Mouse (Mus musculus): ENCODE results near the gene Lhb. TPM values are rescaled to one million over a fixed set of nuclear protein-coding genes. Genes with fewer than 3 reads are reported as not detected.

Gene Lhb
- total RNA-seq, 1 experiment = not detected

DNA sequence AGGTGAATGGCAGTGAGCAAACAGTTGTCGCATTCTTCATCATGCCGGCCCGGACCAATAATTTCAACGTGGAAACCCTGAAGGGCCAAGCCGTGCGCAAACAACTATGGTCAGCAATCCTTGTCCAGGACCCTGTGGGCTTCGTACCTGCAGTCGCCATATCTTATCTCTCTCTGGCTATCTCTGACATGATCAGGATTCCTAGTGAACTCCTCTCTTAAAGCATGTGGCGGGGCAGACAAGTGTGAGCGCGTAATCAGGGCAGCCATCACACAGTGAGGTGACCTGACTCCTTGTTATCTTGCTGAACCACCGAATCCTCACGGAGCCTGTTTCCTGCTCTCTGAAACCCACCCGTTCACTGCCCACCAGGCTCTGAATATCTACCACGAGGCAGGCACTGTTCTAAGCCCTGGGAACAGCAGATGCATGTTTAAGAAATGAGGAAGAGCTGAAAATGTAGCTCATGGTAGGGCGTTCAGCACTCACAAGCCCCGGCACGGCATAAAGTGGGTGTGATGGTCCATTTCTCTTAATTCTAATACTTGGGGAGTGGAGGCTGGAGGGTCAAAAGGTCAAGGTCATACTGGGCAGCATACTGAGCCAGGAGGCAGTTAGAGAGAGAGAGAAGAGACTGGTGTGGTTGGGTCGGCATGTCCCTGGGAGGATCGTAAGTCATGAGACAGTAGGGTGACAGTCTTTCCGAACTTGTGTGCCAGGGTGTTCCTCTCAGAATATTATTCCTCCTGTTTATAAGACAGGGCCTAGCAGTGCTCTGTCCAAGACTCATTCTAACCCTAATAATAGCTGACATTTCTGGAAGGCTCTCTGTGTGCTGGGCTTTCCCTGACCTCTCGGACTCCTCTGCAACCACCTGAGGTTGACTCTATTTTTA lies 23.2 kb downstream of the Lhb start:
- Histone ChIP-seq H3K27ac (ENCODE audit: insufficient read depth, low read depth, low read length, poor library complexity, severe bottlenecking) (no peak overlapping the region), H3K4me3 (ENCODE audit: insufficient read depth in 1 of 2, low read depth in 1 of 2, low read length in 2 of 2, poor library complexity in 1 of 2, severe bottlenecking in 1 of 2) (no peak overlapping the region), H3K36me3 (ENCODE audit: control insufficient read depth, insufficient read depth, low read length, poor library complexity, severe bottlenecking) (peaks cover 6% of the 10 kb centered on the region; the same call in 1 of the 2 replicates), H3K9me3 (ENCODE audit: control insufficient read depth, insufficient read depth, low read depth, low read length) (no peaks in the 10 kb centered on the region), H3K4me1 (ENCODE audit: control insufficient read depth in 2 of 2, insufficient read depth in 2 of 2, low read length in 2 of 2, poor library complexity in 1 of 2) (peaks cover 5 to 15% of the 10 kb centered on the region in 2 experiments; a peak in 3 of 4 replicates), H3K9ac (ENCODE audit: insufficient read depth, low read depth, low read length, poor library complexity, severe bottlenecking) (peak overlapping the region; percentile 4; the same call in 1 of the 2 replicates)
- TF ChIP-seq ZC3H11A (IDR thresholded peaks at IDR 0.05; ENCODE audit: borderline replicate concordance, low read depth, low read length) (no peak), MAFK (IDR thresholded peaks at IDR 0.05; ENCODE audit: insufficient read depth, low read depth, low read length) (no peak), HCFC1 (IDR thresholded peaks at IDR 0.05; ENCODE audit: borderline replicate concordance, insufficient read depth, low read length) (no peak), ZNF384 (IDR thresholded peaks at IDR 0.05; ENCODE audit: low read depth, low read length) (no peak), CHD2 (IDR thresholded peaks at IDR 0.05; ENCODE audit: low read depth, low read length) (no peak)
- DNase-seq (ENCODE audit: low read depth, low spot score) = no peak
- in situ Hi-C loops (cut with MboI; ENCODE audit: low sequenced_read_pairs in 2 of 2, unreplicated experiment in 2 of 2) = no loop called here

DNA sequence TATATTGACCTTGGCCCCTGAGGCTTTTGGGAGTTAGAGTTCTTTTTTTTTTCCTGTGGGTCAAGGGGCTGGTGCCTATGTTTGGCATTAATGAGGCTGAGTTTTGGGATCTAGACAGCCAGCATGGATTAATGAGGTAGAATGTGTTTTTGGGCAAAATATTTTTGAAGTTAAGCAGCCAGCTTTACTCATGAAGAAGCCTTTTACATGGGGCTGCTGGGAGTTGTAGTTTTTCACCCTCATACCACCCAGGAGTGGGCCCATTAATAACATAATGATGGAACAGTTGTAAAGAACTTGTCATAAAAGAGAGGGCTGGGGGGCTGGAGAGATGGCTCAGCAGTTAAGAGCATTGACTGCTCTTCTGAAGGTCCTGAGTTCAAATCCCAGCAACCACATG lies 26.0 kb downstream of the Lhb start:
- TF ChIP-seq HCFC1 (IDR thresholded peaks at IDR 0.05; ENCODE audit: borderline replicate concordance, insufficient read depth, low read length) (peak; percentile 78), MAFK (IDR thresholded peaks at IDR 0.05; ENCODE audit: insufficient read depth, low read depth, low read length) (no peak)
- DNase-seq (ENCODE audit: low read depth, low spot score) = no peak
- H3K4me3 ChIP-seq (ENCODE audit: insufficient read depth in 1 of 2, low read depth in 1 of 2, low read length in 2 of 2, poor library complexity in 1 of 2, severe bottlenecking in 1 of 2) = no peak overlapping the region
- in situ Hi-C loops (cut with MboI; ENCODE audit: low sequenced_read_pairs in 2 of 2, unreplicated experiment in 2 of 2) = no loop called here
- peaks cover 1 to 18% of the 10 kb centered on the region in 2 experiments; a peak in 2 of 4 replicates for H3K4me1 ChIP-seq (ENCODE audit: control insufficient read depth in 2 of 2, insufficient read depth in 2 of 2, low read length in 2 of 2, poor library complexity in 1 of 2)
- H3K36me3 ChIP-seq (ENCODE audit: control insufficient read depth, insufficient read depth, low read length, poor library complexity, severe bottlenecking) = peaks cover 6% of the 10 kb centered on the region; the same call in 1 of the 2 replicates
- no peaks in the 10 kb centered on the region for H3K9me3 ChIP-seq (ENCODE audit: control insufficient read depth, insufficient read depth, low read depth, low read length)
- H3K27ac ChIP-seq (ENCODE audit: insufficient read depth, low read depth, low read length, poor library complexity, severe bottlenecking) = no peak overlapping the region
- H3K9ac ChIP-seq (ENCODE audit: insufficient read depth, low read depth, low read length, poor library complexity, severe bottlenecking) = no peak overlapping the region

DNA sequence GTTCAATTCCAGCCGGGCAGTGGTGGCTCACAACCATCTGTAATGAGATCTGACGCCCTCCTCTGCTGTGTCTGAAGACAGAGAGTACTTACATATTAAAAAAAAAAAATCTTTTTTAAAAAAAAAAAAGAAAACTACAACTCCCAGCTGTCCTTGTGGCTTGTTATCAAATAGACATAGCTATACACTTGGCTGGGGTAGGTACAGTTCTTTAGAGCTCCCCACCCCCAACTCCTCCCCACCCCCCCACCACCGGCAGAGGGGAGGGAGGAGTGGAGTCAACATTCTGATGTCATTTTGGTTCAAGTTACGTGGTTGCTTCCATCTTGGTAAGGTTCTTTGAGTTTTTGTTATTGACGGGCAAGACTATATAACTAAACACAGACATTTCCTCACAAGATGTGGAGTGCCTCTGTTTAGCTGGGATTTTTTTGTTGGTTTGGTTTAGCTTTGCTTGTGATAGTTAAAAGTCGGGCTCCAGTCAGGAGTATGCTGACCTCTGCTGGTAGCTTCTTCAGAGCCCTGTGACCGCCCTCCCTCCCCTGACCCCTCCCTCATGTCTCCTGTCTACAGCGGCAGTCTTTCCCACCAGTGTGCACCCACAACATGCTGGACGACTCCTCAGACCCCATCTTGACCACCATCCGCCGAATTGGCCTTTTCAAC lies 26.8 kb downstream of the Lhb start:
- peak overlapping the region; percentile 49 to 53 for H3K4me3 ChIP-seq (ENCODE audit: insufficient read depth in 1 of 2, low read depth in 1 of 2, low read length in 2 of 2, poor library complexity in 1 of 2, severe bottlenecking in 1 of 2)
- peak overlapping the region; percentile 75 for H3K27ac ChIP-seq (ENCODE audit: insufficient read depth, low read depth, low read length, poor library complexity, severe bottlenecking)
- no peaks in the 10 kb centered on the region for H3K9me3 ChIP-seq (ENCODE audit: control insufficient read depth, insufficient read depth, low read depth, low read length)
- in situ Hi-C loops (cut with MboI; ENCODE audit: low sequenced_read_pairs in 2 of 2, unreplicated experiment in 2 of 2) = no loop called here
- H3K9ac ChIP-seq (ENCODE audit: insufficient read depth, low read depth, low read length, poor library complexity, severe bottlenecking) = peak overlapping the region; percentile 75
- H3K36me3 ChIP-seq (ENCODE audit: control insufficient read depth, insufficient read depth, low read length, poor library complexity, severe bottlenecking) = peaks cover 6% of the 10 kb centered on the region; the same call in 1 of the 2 replicates
- no peak for DNase-seq (ENCODE audit: low read depth, low spot score)
- TF ChIP-seq HCFC1 (IDR thresholded peaks at IDR 0.05; ENCODE audit: borderline replicate concordance, insufficient read depth, low read length) = peak; percentile 82
- TF ChIP-seq ZNF384 (IDR thresholded peaks at IDR 0.05; ENCODE audit: low read depth, low read length) = peak; percentile 57; the same call in 1 of the 2 replicates
- TF ChIP-seq MAFK (IDR thresholded peaks at IDR 0.05; ENCODE audit: insufficient read depth, low read depth, low read length) = no peak
- H3K4me1 ChIP-seq (ENCODE audit: control insufficient read depth in 2 of 2, insufficient read depth in 2 of 2, low read length in 2 of 2, poor library complexity in 1 of 2) = peaks cover 1 to 21% of the 10 kb centered on the region in 2 experiments; a peak in 2 of 4 replicates

DNA sequence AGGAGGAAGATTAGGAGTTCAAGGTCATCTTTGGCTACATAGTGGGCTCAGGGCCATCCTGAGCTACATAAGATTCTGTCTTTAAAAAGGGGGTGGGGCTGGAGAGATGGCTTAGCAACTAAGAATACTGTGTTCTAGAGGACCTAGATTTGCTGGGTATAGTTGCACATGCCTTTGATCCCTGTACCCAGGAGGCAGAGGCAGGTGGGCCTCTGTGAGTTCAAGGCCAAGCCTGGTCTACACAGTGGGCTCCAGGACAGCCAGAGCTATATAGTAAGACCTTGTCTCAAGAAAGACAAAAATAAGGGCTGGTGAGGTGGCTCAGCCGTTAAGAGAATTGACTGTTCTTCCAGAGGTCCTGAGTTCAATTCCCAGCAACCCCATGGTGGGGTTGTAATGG lies 29.4 kb downstream of the Lhb start:
- no peak for DNase-seq (ENCODE audit: low read depth, low spot score)
- Histone ChIP-seq H3K36me3 (ENCODE audit: control insufficient read depth, insufficient read depth, low read length, poor library complexity, severe bottlenecking) (peaks cover 11% of the 10 kb centered on the region; the same call in 1 of the 2 replicates), H3K4me3 (ENCODE audit: insufficient read depth in 1 of 2, low read depth in 1 of 2, low read length in 2 of 2, poor library complexity in 1 of 2, severe bottlenecking in 1 of 2) (no peak overlapping the region), H3K4me1 (ENCODE audit: control insufficient read depth in 2 of 2, insufficient read depth in 2 of 2, low read length in 2 of 2, poor library complexity in 1 of 2) (peaks cover 1 to 20% of the 10 kb centered on the region in 2 experiments; a peak in 1 of 4 replicates), H3K27ac (ENCODE audit: insufficient read depth, low read depth, low read length, poor library complexity, severe bottlenecking) (peak overlapping the region; percentile 43; the same call in 1 of the 2 replicates), H3K9ac (ENCODE audit: insufficient read depth, low read depth, low read length, poor library complexity, severe bottlenecking) (no peak overlapping the region), H3K9me3 (ENCODE audit: control insufficient read depth, insufficient read depth, low read depth, low read length) (no peaks in the 10 kb centered on the region)
- no peak for TF ChIP-seq MAFK (IDR thresholded peaks at IDR 0.05; ENCODE audit: insufficient read depth, low read depth, low read length)
- no peak for TF ChIP-seq CHD2 (IDR thresholded peaks at IDR 0.05; ENCODE audit: low read depth, low read length)
- no peak for TF ChIP-seq ZC3H11A (IDR thresholded peaks at IDR 0.05; ENCODE audit: borderline replicate concordance, low read depth, low read length)
- no peak for TF ChIP-seq ZNF384 (IDR thresholded peaks at IDR 0.05; ENCODE audit: low read depth, low read length)
- no peak for TF ChIP-seq HCFC1 (IDR thresholded peaks at IDR 0.05; ENCODE audit: borderline replicate concordance, insufficient read depth, low read length)
- in situ Hi-C loops (cut with MboI; ENCODE audit: low sequenced_read_pairs in 2 of 2, unreplicated experiment in 2 of 2) = no loop called here
